Mouse (Mus musculus) neural tube, embryonic 11.5 days (tissue): ENCODE results near the gene Nectin4. TPM values are rescaled to one million over a fixed set of nuclear protein-coding genes. Genes with fewer than 3 reads are reported as not detected.

Source experiments
- ATAC-seq: fragments of 200-750 bp; cut with Nextera tagmentation; 2 replicates; pipeline ENCODE4 v1.8.0; 2017; ENCODE audit warnings: moderate number of reproducible peaks, mild to moderate bottlenecking, moderate TSS enrichment, moderate library complexity; ENCODE audit not compliant: insufficient read depth, low FRiP score, low TSS enrichment
- DNase-seq: peaks from one replicate; pipeline ENCODE4 v3.0.0-alpha.2; 2015; ENCODE audit warnings: low spot score
- H3K27ac ChIP-seq: fragments of 300-500 bp; sonication (generic); 2 replicates; pipeline ENCODE4 v1.5.1; 2014; ENCODE audit warnings: low read depth, mild to moderate bottlenecking, low read length
- H3K27me3 ChIP-seq: fragments of 300-500 bp; sonication (generic); 2 replicates; pipeline ENCODE4 v1.6.1; 2014; ENCODE audit warnings: mild to moderate bottlenecking, low read length, mixed read lengths; ENCODE audit not compliant: control insufficient read depth, insufficient read depth
- H3K36me3 ChIP-seq: fragments of 300-500 bp; sonication (generic); 2 replicates; pipeline ENCODE4 v1.6.1; 2014; ENCODE audit warnings: mild to moderate bottlenecking, low read length, moderate library complexity, mixed read lengths; ENCODE audit not compliant: control insufficient read depth, insufficient read depth
- H3K4me1 ChIP-seq: fragments of 300-500 bp; sonication (generic); 2 replicates; pipeline ENCODE4 v1.6.1; 2014; ENCODE audit warnings: low read length, mixed read lengths; ENCODE audit not compliant: control insufficient read depth, insufficient read depth
- H3K4me2 ChIP-seq: fragments of 300-500 bp; sonication (generic); 2 replicates; pipeline ENCODE4 v1.6.1; 2014; ENCODE audit warnings: low read depth, mild to moderate bottlenecking, moderate library complexity
- H3K4me3 ChIP-seq: fragments of 300-500 bp; sonication (generic); 2 replicates; pipeline ENCODE4 v1.5.1; 2014; ENCODE audit warnings: low read depth, low read length
- H3K9ac ChIP-seq: fragments of 300-500 bp; sonication (generic); 2 replicates; pipeline ENCODE4 v1.6.1; 2014; ENCODE audit warnings: mild to moderate bottlenecking, low read length
- H3K9me3 ChIP-seq: fragments of 300-500 bp; sonication (generic); 2 replicates; pipeline ENCODE4 v1.6.1; 2016; ENCODE audit warnings: low read length; ENCODE audit not compliant: control insufficient read depth
- WGBS: fragments of 180-500 bp; shearing (Covaris S2); extraction: QIAGEN DNeasy Blood & Tissue Kit; methylation state at CpG from one replicate; pipeline ENCODE4 v1.1.7; 2014; 5-methylcytosine and 5-hydroxymethylcytosine counted together
- polyA plus RNA-seq: library from polyadenylated mRNA; unstranded; fragments of >200 nt; fragmentation: Nextera tagmentation; extraction: Ambion mirVana; gene quantifications from 2 replicates; pipeline ENCODE4 v1.2.1, GENCODE M21; 2014

Nectin4 gene
- polyA plus RNA-seq, 1 experiment from 2014 or later: 1.7 TPM

DNA sequence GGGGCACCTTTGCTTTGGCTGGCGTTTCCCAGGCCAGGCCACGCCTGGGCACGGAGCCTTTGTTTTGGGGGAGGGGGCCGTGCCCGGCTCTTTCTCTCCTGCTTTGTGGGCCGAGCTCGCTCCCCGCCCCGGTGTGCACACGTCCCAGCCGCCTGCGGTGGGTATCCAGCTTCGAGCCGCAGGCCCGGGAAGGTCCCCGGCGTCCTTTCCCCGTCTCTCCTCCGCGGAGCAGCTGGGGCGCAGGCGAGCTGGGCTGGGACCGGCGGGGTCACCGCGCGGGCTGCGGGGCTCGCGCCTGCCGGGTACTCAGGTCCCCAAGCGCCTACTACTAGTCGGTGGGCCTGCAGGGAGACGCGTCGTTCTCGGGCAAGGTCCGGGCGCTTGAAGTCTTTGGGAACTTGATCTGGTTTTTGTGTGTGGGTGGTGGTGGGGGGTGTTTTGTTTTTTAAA is 41.6 kb downstream of the Nectin4 start:
- H3K9me3 ChIP-seq: no peaks in the 10 kb centered on the region
- peak overlapping the region; percentile 85 for H3K9ac ChIP-seq
- peak overlapping the region; percentile 68 for H3K27ac ChIP-seq
- H3K27me3 ChIP-seq: no peaks in the 10 kb centered on the region
- under 1% methylated on average over 38 of the region's 39 CpGs for WGBS
- no peak for DNase-seq
- ATAC-seq: peak; percentile 79
- peak overlapping the region; percentile 71 for H3K4me3 ChIP-seq
- peak overlapping the region; percentile 48 for H3K4me2 ChIP-seq
- H3K36me3 ChIP-seq: peaks cover 8% of the 10 kb centered on the region
- peaks cover 2% of the 10 kb centered on the region; the same call in 1 of the 2 replicates for H3K4me1 ChIP-seq

DNA sequence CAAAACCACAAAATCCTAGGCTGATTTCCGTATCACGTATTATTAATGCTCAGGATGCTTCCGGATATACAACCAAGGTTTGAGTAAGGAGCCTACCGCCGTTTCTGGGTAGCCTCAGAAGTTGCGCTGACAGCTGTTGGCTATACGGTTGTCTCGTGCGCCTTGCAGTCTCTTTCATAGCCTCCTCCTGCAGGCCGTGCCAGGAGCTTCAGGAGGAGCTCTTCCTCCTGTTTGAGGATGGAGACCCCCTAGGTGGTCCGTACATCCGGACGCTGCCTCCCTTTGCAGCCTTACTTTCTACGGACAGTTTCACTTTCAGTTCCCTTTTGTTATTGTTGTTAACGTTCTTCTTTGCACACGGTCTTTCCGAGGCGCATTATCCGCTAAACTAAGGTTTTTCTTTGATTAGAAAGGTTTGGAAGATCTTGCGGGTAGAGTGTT is 42.1 kb downstream of the Nectin4 start:
- WGBS: 2% methylated on average over 20 of the region's 20 CpGs
- no peaks in the 10 kb centered on the region for H3K9me3 ChIP-seq
- peak overlapping the region; percentile 48 for H3K4me2 ChIP-seq
- peaks cover 2% of the 10 kb centered on the region; the same call in 1 of the 2 replicates for H3K4me1 ChIP-seq
- H3K27ac ChIP-seq: peak overlapping the region; percentile 68
- peak overlapping the region; percentile 85 for H3K9ac ChIP-seq
- H3K27me3 ChIP-seq: no peaks in the 10 kb centered on the region
- H3K36me3 ChIP-seq: peaks cover 10% of the 10 kb centered on the region
- peak; percentile 56 for ATAC-seq
- peak; percentile 68 for DNase-seq
- peak overlapping the region; percentile 71 for H3K4me3 ChIP-seq

DNA sequence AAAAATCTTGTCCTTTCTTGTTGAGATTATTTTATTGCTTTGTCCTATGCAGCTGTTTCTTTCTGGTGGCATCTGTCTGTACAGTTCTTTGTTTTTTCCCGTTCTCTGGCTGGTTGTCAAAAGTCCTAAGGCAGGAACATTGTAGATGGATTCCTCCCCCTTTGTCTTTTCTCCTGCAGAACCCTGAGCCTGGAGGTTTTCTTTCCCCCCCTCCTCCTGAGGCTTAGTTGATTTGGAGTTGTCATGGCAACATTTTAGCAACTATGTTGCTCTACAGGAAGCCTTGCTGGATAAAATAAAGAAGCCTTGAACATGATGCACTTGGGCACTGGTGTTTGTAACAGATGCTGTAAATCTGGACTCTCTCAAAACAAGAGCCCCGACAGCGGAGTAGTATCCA is 42.5 kb downstream of the Nectin4 start:
- H3K27me3 ChIP-seq: no peaks in the 10 kb centered on the region
- H3K27ac ChIP-seq: peak overlapping the region; percentile 68; the same call in 1 of the 2 replicates
- H3K4me1 ChIP-seq: peaks cover 2% of the 10 kb centered on the region; the same call in 1 of the 2 replicates
- no peaks in the 10 kb centered on the region for H3K9me3 ChIP-seq
- ATAC-seq (peak; percentile 14; the same call in 1 of the 2 replicates), DNase-seq (no peak)
- 38% methylated on average over 3 of the region's 3 CpGs for WGBS
- H3K9ac ChIP-seq: peak overlapping the region; percentile 85
- H3K36me3 ChIP-seq: peaks cover 10% of the 10 kb centered on the region
- peak overlapping the region; percentile 71 for H3K4me3 ChIP-seq
- H3K4me2 ChIP-seq: peak overlapping the region; percentile 48

DNA sequence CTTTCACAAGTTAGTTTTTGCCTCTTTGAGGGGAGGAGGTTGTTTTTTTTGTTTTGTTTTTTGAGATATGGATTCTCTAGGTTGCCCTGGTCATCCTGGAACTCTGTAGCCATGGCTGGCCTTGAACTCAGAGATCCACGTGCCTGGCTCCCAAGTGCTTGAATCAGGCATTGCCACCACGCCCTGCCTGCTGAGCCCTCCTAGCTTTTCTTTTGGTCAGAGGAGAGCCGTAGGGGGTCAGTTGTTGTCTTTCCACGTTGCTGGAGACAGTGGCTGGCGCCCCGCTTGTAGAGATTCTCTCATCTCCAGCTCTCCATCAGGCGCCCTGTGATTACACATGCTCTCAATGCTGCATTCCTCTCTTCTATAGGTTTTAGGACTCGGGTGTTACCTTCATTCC is 43.7 kb downstream of the Nectin4 start:
- no peak overlapping the region for H3K4me3 ChIP-seq
- ATAC-seq (no peak), DNase-seq (no peak)
- H3K9ac ChIP-seq: no peak overlapping the region
- H3K4me1 ChIP-seq: peaks cover 2% of the 10 kb centered on the region; the same call in 1 of the 2 replicates
- no peak overlapping the region for H3K4me2 ChIP-seq
- peaks cover 13% of the 10 kb centered on the region for H3K36me3 ChIP-seq
- no peaks in the 10 kb centered on the region for H3K27me3 ChIP-seq
- 75% methylated on average over 8 of the region's 8 CpGs for WGBS
- H3K9me3 ChIP-seq: no peaks in the 10 kb centered on the region
- no peak overlapping the region for H3K27ac ChIP-seq

DNA sequence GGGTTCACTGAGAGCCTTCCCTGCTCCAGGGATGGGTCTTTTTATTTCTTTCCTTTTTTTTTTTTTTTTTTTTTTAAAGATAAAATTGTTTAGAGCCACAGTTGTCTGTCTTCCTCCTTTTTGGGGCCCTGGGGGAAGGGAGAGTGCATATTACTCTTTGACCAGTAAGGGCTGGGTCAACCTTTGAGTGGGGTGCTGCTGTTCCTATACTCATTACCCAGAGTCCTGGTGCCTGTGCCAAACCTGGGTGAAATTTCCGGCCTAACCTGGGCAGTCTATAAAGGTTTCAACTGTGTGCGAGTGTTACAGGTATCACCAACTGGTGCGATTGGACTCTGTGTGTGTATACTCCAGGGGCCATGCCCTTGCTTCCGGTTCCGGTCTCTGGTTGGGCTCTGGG is 48.8 kb downstream of the Nectin4 start, which contains the start of gene Tstd1:
Gene Tstd1 (plus strand): TSS at position 213 of the 400 bp plus-strand sequence.
- peaks cover 20% of the 10 kb centered on the region for H3K36me3 ChIP-seq
- DNase-seq (no peak), ATAC-seq (no peak)
- H3K9ac ChIP-seq: no peak within 1 kb of the TSS
- H3K4me3 ChIP-seq: no peak within 1 kb of the TSS
- H3K4me1 ChIP-seq: peaks cover 2% of the 10 kb centered on the region; the same call in 1 of the 2 replicates
- no peak within 1 kb of the TSS for H3K27ac ChIP-seq
- no peaks in the 10 kb centered on the region for H3K9me3 ChIP-seq
- WGBS: 92% methylated on average over 5 of the region's 5 CpGs
- no peaks in the 10 kb centered on the region for H3K27me3 ChIP-seq
- no peak within 1 kb of the TSS for H3K4me2 ChIP-seq

DNA sequence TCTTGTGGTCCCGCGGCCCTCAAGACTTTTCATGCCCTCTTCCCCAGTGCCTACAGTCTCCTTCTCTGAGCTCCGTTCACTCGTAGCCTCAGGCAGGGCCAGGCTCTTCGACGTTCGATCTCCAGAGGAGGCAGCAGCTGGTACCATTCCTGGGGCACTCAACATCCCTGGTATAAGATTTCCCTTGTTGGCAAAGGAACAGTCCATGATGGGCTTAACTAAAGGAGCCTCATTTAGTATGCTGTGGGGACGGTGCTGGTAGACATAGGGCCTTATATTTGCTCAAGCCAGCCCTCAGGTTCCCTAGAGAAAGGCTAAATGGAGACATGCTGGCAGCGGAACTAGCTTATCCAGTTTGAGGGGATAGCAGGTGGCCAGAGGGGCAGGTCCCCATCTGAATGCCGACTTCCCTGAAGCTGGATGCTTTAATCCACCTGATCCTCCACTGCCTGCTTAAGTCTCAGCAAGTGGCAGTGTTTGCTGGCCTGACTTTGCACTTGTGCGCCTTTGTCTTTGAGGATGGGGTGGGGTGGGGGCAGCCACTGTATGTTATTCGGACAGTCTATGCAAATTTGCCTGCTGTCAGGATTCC is 49.5 kb downstream of the Nectin4 start:
- no peak overlapping the region for H3K27ac ChIP-seq
- 0 out of 2 replicates have a peak, but pooled peaks have one; percentile 17 for ATAC-seq
- DNase-seq: no peak

DNA sequence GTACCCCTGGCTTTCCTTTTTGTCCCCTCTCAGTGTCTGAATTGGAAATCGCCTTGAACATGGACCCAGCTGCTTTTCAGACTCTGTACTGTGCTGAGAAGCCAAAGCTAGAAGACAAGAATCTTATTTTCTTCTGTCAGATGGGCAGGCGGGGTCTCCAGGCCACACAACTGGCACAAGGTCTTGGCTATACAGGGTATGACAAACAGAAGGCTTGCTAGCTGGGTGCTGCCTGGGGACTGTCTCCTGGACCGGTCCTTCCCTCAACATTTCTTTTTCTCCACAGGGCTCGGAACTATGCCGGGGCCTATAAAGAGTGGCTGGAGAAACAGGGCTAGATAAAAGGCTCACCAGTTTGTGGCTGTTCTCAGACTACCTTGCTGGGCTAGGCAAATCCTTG is 50.0 kb downstream of the Nectin4 start:
- no peak overlapping the region for H3K9ac ChIP-seq
- 84% methylated on average over 5 of the region's 5 CpGs for WGBS
- ATAC-seq (no peak), DNase-seq (no peak)
- H3K4me2 ChIP-seq: no peak overlapping the region
- H3K27me3 ChIP-seq: no peaks in the 10 kb centered on the region
- H3K36me3 ChIP-seq: peaks cover 20% of the 10 kb centered on the region
- no peaks in the 10 kb centered on the region for H3K4me1 ChIP-seq
- H3K9me3 ChIP-seq: no peaks in the 10 kb centered on the region
- no peak overlapping the region for H3K4me3 ChIP-seq
- no peak overlapping the region for H3K27ac ChIP-seq

More for the DNA sequence above, 49.5 kb downstream of the Nectin4 start:
- no peaks in the 10 kb centered on the region for H3K9me3 ChIP-seq
- H3K9ac ChIP-seq: no peak overlapping the region
- WGBS: 66% methylated on average over 12 of the region's 12 CpGs
- no peak overlapping the region for H3K4me3 ChIP-seq
- H3K36me3 ChIP-seq: peaks cover 20% of the 10 kb centered on the region
- no peaks in the 10 kb centered on the region for H3K4me1 ChIP-seq
- no peaks in the 10 kb centered on the region for H3K27me3 ChIP-seq
- no peak overlapping the region for H3K4me2 ChIP-seq

DNA sequence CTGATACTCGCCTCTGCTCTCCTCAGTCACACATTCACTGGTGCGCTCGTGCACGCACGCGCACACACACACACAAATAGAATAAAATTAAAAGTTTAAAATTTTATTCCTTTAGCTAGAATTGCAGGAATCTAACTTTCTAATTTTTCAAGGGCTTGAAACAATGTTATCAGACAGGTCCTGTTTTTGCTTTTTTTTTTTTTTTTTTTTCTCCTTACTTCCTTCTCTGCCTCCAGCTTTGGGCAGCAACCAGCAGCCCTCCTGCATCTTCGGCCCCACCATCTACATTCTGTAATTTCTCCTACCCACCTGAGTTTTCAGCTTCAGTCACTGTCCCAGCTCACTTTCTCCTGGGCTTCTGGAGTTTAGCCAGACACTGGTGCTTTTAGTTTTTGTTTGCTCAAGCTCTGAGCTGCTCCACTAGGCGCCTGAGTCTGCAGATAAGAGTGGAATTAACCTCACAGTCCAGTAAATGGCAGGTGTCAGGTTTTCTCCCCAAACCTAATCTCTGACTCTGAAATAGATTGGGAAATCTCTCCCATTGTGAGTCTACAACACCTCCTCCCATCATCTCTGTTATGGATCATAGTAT is 52.7 kb downstream of the Nectin4 start:
- H3K4me1 ChIP-seq: no peaks in the 10 kb centered on the region
- peaks cover 11% of the 10 kb centered on the region for H3K36me3 ChIP-seq
- H3K9ac ChIP-seq: no peak overlapping the region
- no peaks in the 10 kb centered on the region for H3K9me3 ChIP-seq
- no peak overlapping the region for H3K27ac ChIP-seq
- WGBS: 90% methylated on average over 8 of the region's 8 CpGs
- DNase-seq (no peak), ATAC-seq (no peak)
- H3K27me3 ChIP-seq: no peaks in the 10 kb centered on the region
- H3K4me3 ChIP-seq: no peak overlapping the region
- H3K4me2 ChIP-seq: no peak overlapping the region

DNA sequence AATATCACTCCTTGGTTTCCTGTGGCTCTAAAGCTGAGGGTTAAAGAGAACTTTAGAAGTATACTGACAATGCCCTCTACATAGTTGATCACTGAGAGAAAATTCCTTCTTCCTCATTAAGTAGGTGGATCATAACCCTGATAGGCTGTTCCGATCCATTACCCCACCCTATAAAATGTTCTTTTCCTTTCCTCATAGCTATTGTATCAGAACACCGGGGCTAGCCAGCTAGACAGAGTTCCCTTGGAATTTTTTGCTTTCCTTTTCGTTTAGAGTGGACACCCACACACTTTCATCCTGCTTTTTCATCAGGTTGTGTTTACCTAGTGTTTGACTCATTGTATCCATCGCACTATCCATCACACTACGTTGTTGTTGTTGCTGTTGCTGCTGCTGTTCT is 54.7 kb downstream of the Nectin4 start:
- ATAC-seq: no peak
- 81% methylated on average over 5 of the region's 5 CpGs for WGBS

More for the DNA sequence above, 54.7 kb downstream of the Nectin4 start:
- Histone ChIP-seq H3K9me3 (no peaks in the 10 kb centered on the region), H3K27me3 (no peaks in the 10 kb centered on the region), H3K27ac (no peak overlapping the region), H3K36me3 (no peaks in the 10 kb centered on the region), H3K4me1 (no peaks in the 10 kb centered on the region), H3K4me2 (no peak overlapping the region), H3K9ac (no peak overlapping the region), H3K4me3 (no peak overlapping the region)
- no peak for DNase-seq
